ENCODE assay signal across 8 mouse cellular contexts in genomic region chr12:85176846-85177523, GRCm38 (mm10). TPM values are rescaled to one million over a fixed set of nuclear protein-coding genes. Genes with fewer than 3 reads are reported as not detected.
DNase-seq lines count a peak whose midpoint lies in the region; ATAC-seq and TF ChIP-seq lines count a peak whose summit lies in the region.

No protein-coding gene starts in this region.

- no peak for TF ChIP-seq POLR2A in brain, embryonic 14.5 days (IDR thresholded peaks at IDR 0.05; ENCODE audit: borderline replicate concordance, extremely low read depth, insufficient read depth, insufficient read length, poor library complexity, severe bottlenecking)
- TF ChIP-seq POLR2A in heart, adult 2 months (IDR thresholded peaks at IDR 0.05; ENCODE audit: insufficient read depth, low read depth, low read length), result peak; percentile 75
- no peak for TF ChIP-seq POLR2A in small intestine, adult 2 months (IDR thresholded peaks at IDR 0.05; ENCODE audit: low read depth, low read length)

- peak overlapping the region; percentile 73 for H3K4me2 ChIP-seq in kidney, embryonic 14.5 days (replicated peaks; ENCODE audit: low read depth, low read length)

- DNase-seq in adrenal gland, postnatal 10 days, result peak; percentile 56
- DNase-seq in adrenal gland, adult 18-20 months (ENCODE audit: low spot score in 2 of 2), result no peak
- peak; percentile 63 for DNase-seq in brain, embryonic 14.5 days (ENCODE audit: low read depth)
- DNase-seq in heart, adult 2 months, result peak; percentile 70 to 75
- DNase-seq in lung, postnatal 14 days, result peak; percentile 55
- DNase-seq in layer of hippocampus, adult 9-11 months, result no peak

- 10% methylated on average over 32 of the region's 32 CpGs for WGBS in heart, adult 2 months
- WGBS in kidney, embryonic 14.5 days, result under 1% methylated on average over 32 of the region's 32 CpGs
- WGBS in small intestine, adult 2 months, result 4% methylated on average over 32 of the region's 32 CpGs

- intact Hi-C loops in heart, adult 2 months (cut with DNase I), result no loop called here

- no peaks in the 10 kb centered on the region for H3K9me3 ChIP-seq in kidney, embryonic 14.5 days (ENCODE audit: control insufficient read depth, low read length)

- ATAC-seq in kidney, embryonic 14.5 days (ENCODE audit: low FRiP score, low TSS enrichment), result peak; percentile 42

- no peaks in the 10 kb centered on the region for H3K36me3 ChIP-seq in heart, adult 2 months (ENCODE audit: control insufficient read depth, insufficient read depth, low read length)
- H3K36me3 ChIP-seq in kidney, embryonic 14.5 days (ENCODE audit: control insufficient read depth, insufficient read depth, low read length), result no peaks in the 10 kb centered on the region
- no peaks in the 10 kb centered on the region for H3K36me3 ChIP-seq in small intestine, adult 2 months (ENCODE audit: control insufficient read depth, insufficient read depth, low read length)

- H3K4me1 ChIP-seq in heart, adult 2 months (ENCODE audit: control insufficient read depth, insufficient read depth, low read length), result peaks cover 5% of the 10 kb centered on the region
- peaks cover 36% of the 10 kb centered on the region for H3K4me1 ChIP-seq in kidney, embryonic 14.5 days (ENCODE audit: control insufficient read depth, insufficient read depth, low read length)
- peaks cover 6% of the 10 kb centered on the region; the same call in 1 of the 2 replicates for H3K4me1 ChIP-seq in small intestine, adult 2 months (ENCODE audit: control insufficient read depth, insufficient read depth, insufficient read length, low read length)

- H3K4me3 ChIP-seq in heart, adult 2 months, result peak overlapping the region; percentile 49
- H3K4me3 ChIP-seq in kidney, embryonic 14.5 days (ENCODE audit: low read length), result peak overlapping the region; percentile 33
- H3K4me3 ChIP-seq in small intestine, adult 2 months (ENCODE audit: low read depth, low read length), result peak overlapping the region; percentile 56

- no peaks in the 10 kb centered on the region for H3K27me3 ChIP-seq in heart, adult 2 months (ENCODE audit: control insufficient read depth, insufficient read depth, low read length)
- H3K27me3 ChIP-seq in kidney, embryonic 14.5 days (ENCODE audit: control insufficient read depth, insufficient read depth, low read length), result no peaks in the 10 kb centered on the region; the same call in 1 of the 2 replicates
- no peaks in the 10 kb centered on the region for H3K27me3 ChIP-seq in small intestine, adult 2 months (ENCODE audit: control insufficient read depth, insufficient read depth, low read length)

- H3K27ac ChIP-seq in heart, adult 2 months, result peak overlapping the region; percentile 51
- H3K27ac ChIP-seq in kidney, embryonic 14.5 days (ENCODE audit: low read depth, low read length), result peak overlapping the region; percentile 39; the same call in 1 of the 2 replicates
- no peak overlapping the region for H3K27ac ChIP-seq in small intestine, adult 2 months (ENCODE audit: insufficient read depth, low read depth, low read length)

- TF ChIP-seq CTCF in brain, embryonic 14.5 days (IDR thresholded peaks at IDR 0.05; ENCODE audit: borderline replicate concordance, extremely low read depth, insufficient read depth, insufficient read length), result no peak
- TF ChIP-seq CTCF in heart, adult 2 months (IDR thresholded peaks at IDR 0.05), result no peak
- TF ChIP-seq CTCF in small intestine, adult 2 months (IDR thresholded peaks at IDR 0.05; ENCODE audit: extremely low read depth, insufficient read length, insufficient replicate concordance, low read depth, low read length), result no peak

- 0 out of 2 replicates have a peak, but pooled peaks have one; percentile 6 for TF ChIP-seq EP300 in heart, adult 2 months (IDR thresholded peaks at IDR 0.05; ENCODE audit: insufficient read depth, low read depth, low read length)

- H3K79me2 ChIP-seq in heart, adult 2 months (replicated peaks; ENCODE audit: control insufficient read depth, insufficient read depth, low read length), result no peaks in the 10 kb centered on the region

- peak overlapping the region; percentile 66 for H3K9ac ChIP-seq in heart, adult 2 months (ENCODE audit: low read depth, low read length)
- H3K9ac ChIP-seq in kidney, embryonic 14.5 days (ENCODE audit: low read depth, low read length), result peak overlapping the region; percentile 49

RNA-seq across cellular contexts. Expression of gene Pgf, which starts 0.6 kb away (rescaled TPM):
- total RNA-seq in adrenal gland, postnatal 10 days (2021), result 1 to 10 TPM; 1.8 TPM
- total RNA-seq in adrenal gland, adult 18-20 months (2021), result 1 to 10 TPM in 1 of 2 experiments, under 1 TPM in 1; 0.30 to 1.4 TPM
- polyA plus RNA-seq in brain, embryonic 14.5 days (2012; rRNA removed), result 5.0 and 5.7 TPM in 2 replicates
- 1 to 10 TPM; 5.4 to 5.7 TPM for total RNA-seq in heart, adult 2 months (2021)
- polyA plus RNA-seq in heart, adult 2 months (2012; rRNA removed), result 4.3 and 4.6 TPM in 2 replicates
- polyA plus RNA-seq in kidney, embryonic 14.5 days (2014; fragmentation: Nextera tagmentation; extraction: Ambion mirVana), result 16.3 and 21.9 TPM in 2 replicates
- polyA plus RNA-seq in small intestine, adult 2 months (2012; rRNA removed), result 0.48 and 0.90 TPM in 2 replicates

RNA-seq across cellular contexts. Expression of gene Rps6kl1, which starts 25.9 kb away (rescaled TPM):
- total RNA-seq in adrenal gland, postnatal 10 days (2021), result 1 to 10 TPM; 1.1 to 2.3 TPM
- total RNA-seq in adrenal gland, adult 18-20 months (2021), result 1 to 10 TPM in 1 of 2 experiments, under 1 TPM in 1; 0.80 to 1.3 TPM
- 26.9 and 28.2 TPM in 2 replicates for polyA plus RNA-seq in brain, embryonic 14.5 days (2012; rRNA removed)
- total RNA-seq in heart, adult 2 months (2021), result 1 to 10 TPM; 2.3 to 2.4 TPM
- polyA plus RNA-seq in heart, adult 2 months (2012; rRNA removed), result 3.4 and 5.1 TPM in 2 replicates
- polyA plus RNA-seq in kidney, embryonic 14.5 days (2014; fragmentation: Nextera tagmentation; extraction: Ambion mirVana), result 0.61 and 1.0 TPM in 2 replicates
- polyA plus RNA-seq in small intestine, adult 2 months (2012; rRNA removed), result 0.25 and 0.68 TPM in 2 replicates

RNA-seq across cellular contexts. Expression of gene Eif2b2, which starts 42.3 kb away (rescaled TPM):
- total RNA-seq in adrenal gland, postnatal 10 days (2021), result 10 to 100 TPM; 59.5 to 62.7 TPM
- 10 to 100 TPM; 61.9 to 77.9 TPM for total RNA-seq in adrenal gland, adult 18-20 months (2021)
- 118 and 154 TPM in 2 replicates for polyA plus RNA-seq in brain, embryonic 14.5 days (2012; rRNA removed)
- total RNA-seq in heart, adult 2 months (2021), result 10 to 100 TPM; 40.3 to 45.8 TPM
- polyA plus RNA-seq in heart, adult 2 months (2012; rRNA removed), result 60.2 and 63.1 TPM in 2 replicates
- 95.7 and 105 TPM in 2 replicates for polyA plus RNA-seq in kidney, embryonic 14.5 days (2014; fragmentation: Nextera tagmentation; extraction: Ambion mirVana)
- 58.8 and 103 TPM in 2 replicates for polyA plus RNA-seq in small intestine, adult 2 months (2012; rRNA removed)

Comparison
In these comparisons a context has a peak if more than half of its experiments do, and no peak if none do; other contexts are left out.
1. DNase-seq: peak in adrenal gland, postnatal 10 days (single experiment), brain, embryonic 14.5 days (single experiment), heart, adult 2 months (2 of 2) and lung, postnatal 14 days (single experiment); none in adrenal gland, adult 18-20 months (0 of 2) and layer of hippocampus, adult 9-11 months (single experiment).
2. Peak in every context shown above with its lines, with median percentiles within 50 percentile points of each other: H3K4me3 ChIP-seq.